Mouse (Mus musculus): Measurements from ENCODE around the gene C2. TPM values are rescaled to one million over a fixed set of nuclear protein-coding genes. Genes with fewer than 3 reads are reported as not detected.
A peak's percentile ranks its signal among the peaks of the same experiment; 100 is the strongest.

Gene C2
- polyA plus RNA-seq, 1 experiment from 2014 or later: 0.84 TPM

- Histone ChIP-seq H3K36me3 (peaks cover 21% of the 10 kb centered on the region), H3K9ac (peak within 1 kb of the TSS; percentile 93), H3K27me3 (replicated peaks) (no peaks in the 10 kb centered on the region), H3K4me3 (peak within 1 kb of the TSS; percentile 85), H3K9me3 (no peaks in the 10 kb centered on the region), H3K27ac (replicated peaks) (0 out of 2 replicates have a peak within 1 kb of the TSS, but pooled peaks have one; percentile 26), H3K4me2 (peak within 1 kb of the TSS; percentile 97), H3K4me1 (peaks cover 16% of the 10 kb centered on the region)
- peak; percentile 92 for ATAC-seq (ENCODE audit: extremely low read depth, insufficient number of reproducible peaks, low FRiP score, low TSS enrichment)
- under 1% methylated on average over 38 of the region's 38 CpGs for WGBS
These were observed 33.1 kb upstream of the C2 start, which contains the start of gene Neu1 for GRCm38 (mm10) chr17:34931061-34931734. Gene Neu1 (plus strand): TSS chr17:34931253.

DNA sequence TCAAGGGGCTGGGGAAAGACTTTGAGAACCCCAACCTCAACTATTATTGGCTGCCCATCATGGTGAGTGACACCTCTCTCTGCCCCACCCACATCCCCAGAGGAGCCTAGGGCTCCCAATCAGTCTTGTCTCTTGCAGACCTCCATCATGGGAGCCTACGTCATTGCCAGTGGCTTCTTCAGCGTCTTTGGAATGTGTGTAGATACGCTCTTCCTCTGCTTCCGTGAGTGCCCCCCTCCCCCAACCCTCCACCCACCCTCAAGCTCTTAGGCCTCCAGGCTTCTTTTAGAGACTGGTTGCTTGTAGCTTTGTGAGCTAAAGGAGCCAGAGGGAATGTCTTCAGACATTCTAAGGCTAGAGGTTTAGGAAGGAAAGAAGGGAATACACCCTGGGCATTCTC is 30.8 kb upstream of the C2 start:
- H3K4me1 ChIP-seq: peaks cover 16% of the 10 kb centered on the region
- no peaks in the 10 kb centered on the region for H3K9me3 ChIP-seq
- 28% methylated on average over 4 of the region's 4 CpGs for WGBS
- no peaks in the 10 kb centered on the region for H3K27me3 ChIP-seq (replicated peaks)
- no peak overlapping the region for H3K9ac ChIP-seq
- H3K4me3 ChIP-seq: no peak overlapping the region
- ATAC-seq (ENCODE audit: extremely low read depth, insufficient number of reproducible peaks, low FRiP score, low TSS enrichment): no peak
- no peak overlapping the region for H3K27ac ChIP-seq (replicated peaks)
- peaks cover 2% of the 10 kb centered on the region for H3K36me3 ChIP-seq
- no peak overlapping the region for H3K4me2 ChIP-seq

- 79% methylated on average over 18 of the region's 18 CpGs for WGBS
These were observed 29.4 kb upstream of the C2 start for GRCm38 (mm10) chr17:34927306-34928019.

DNA sequence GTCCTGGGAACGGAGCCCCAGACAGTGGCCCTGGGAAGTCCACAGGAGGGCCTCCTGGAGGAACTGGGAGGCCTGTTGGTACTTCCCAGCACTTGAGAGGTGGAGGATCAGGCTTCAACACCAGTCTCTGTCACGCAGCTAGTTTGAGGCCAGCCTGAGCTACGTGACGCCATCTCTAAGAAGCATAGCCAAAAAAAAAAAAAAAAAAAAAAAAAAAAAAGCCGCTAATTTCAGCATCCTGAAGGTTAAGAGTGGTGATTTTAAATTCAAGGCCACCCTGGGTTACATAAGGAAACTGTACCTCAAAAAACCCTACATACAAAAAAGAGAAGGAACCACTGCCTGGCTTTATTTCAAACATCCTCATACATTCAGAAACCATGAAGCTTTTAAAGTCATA is 26.2 kb upstream of the C2 start:
- WGBS: 62% methylated on average over 5 of the region's 5 CpGs
- no peak overlapping the region for H3K27ac ChIP-seq (replicated peaks)
- H3K4me3 ChIP-seq: no peak overlapping the region
- no peaks in the 10 kb centered on the region for H3K36me3 ChIP-seq
- H3K4me2 ChIP-seq: no peak overlapping the region
- H3K27me3 ChIP-seq (replicated peaks): no peaks in the 10 kb centered on the region
- H3K9me3 ChIP-seq: no peaks in the 10 kb centered on the region
- H3K9ac ChIP-seq: no peak overlapping the region
- ATAC-seq (ENCODE audit: extremely low read depth, insufficient number of reproducible peaks, low FRiP score, low TSS enrichment): no peak
- H3K4me1 ChIP-seq: no peaks in the 10 kb centered on the region

More at GRCm38 (mm10) chr17:34927306-34928019, 29.4 kb upstream of the C2 start:
- no peaks in the 10 kb centered on the region for H3K36me3 ChIP-seq
- H3K4me2 ChIP-seq: no peak overlapping the region
- H3K9me3 ChIP-seq: no peaks in the 10 kb centered on the region
- peak overlapping the region; percentile 7; the same call in 1 of the 2 replicates for H3K9ac ChIP-seq
- H3K27ac ChIP-seq (replicated peaks): no peak overlapping the region
- peaks cover 14% of the 10 kb centered on the region for H3K4me1 ChIP-seq
- no peak for ATAC-seq (ENCODE audit: extremely low read depth, insufficient number of reproducible peaks, low FRiP score, low TSS enrichment)
- H3K4me3 ChIP-seq: no peak overlapping the region
- no peaks in the 10 kb centered on the region for H3K27me3 ChIP-seq (replicated peaks)

GRCm38 (mm10) chr17:34922939-34923338 is 24.9 kb upstream of the C2 start:
- Histone ChIP-seq H3K9ac (no peak overlapping the region), H3K4me3 (no peak overlapping the region), H3K9me3 (no peaks in the 10 kb centered on the region), H3K36me3 (no peaks in the 10 kb centered on the region), H3K27ac (replicated peaks) (no peak overlapping the region), H3K4me2 (no peak overlapping the region), H3K27me3 (replicated peaks) (no peaks in the 10 kb centered on the region), H3K4me1 (no peaks in the 10 kb centered on the region)
- WGBS: 43% methylated on average over 6 of the region's 6 CpGs
- no peak; the same call in 1 of the 2 replicates for ATAC-seq (ENCODE audit: extremely low read depth, insufficient number of reproducible peaks, low FRiP score, low TSS enrichment)

GRCm38 (mm10) chr17:34917188-34917587 is 19.1 kb upstream of the C2 start:
- H3K36me3 ChIP-seq: peaks cover 19% of the 10 kb centered on the region
- H3K27me3 ChIP-seq (replicated peaks): no peaks in the 10 kb centered on the region
- whole genome bisulfite sequencing: 65% methylated on average over 9 of the region's 9 CpGs
- H3K4me2 ChIP-seq: no peak overlapping the region
- H3K9ac ChIP-seq: no peak overlapping the region; the same call in 1 of the 2 replicates
- H3K27ac ChIP-seq (replicated peaks): no peak overlapping the region
- peaks cover 3% of the 10 kb centered on the region for H3K4me1 ChIP-seq
- H3K9me3 ChIP-seq: no peaks in the 10 kb centered on the region
- no peak overlapping the region for H3K4me3 ChIP-seq
- ATAC-seq (ENCODE audit: extremely low read depth, insufficient number of reproducible peaks, low FRiP score, low TSS enrichment): no peak

- Histone ChIP-seq H3K9me3 (no peaks in the 10 kb centered on the region), H3K27me3 (replicated peaks) (no peaks in the 10 kb centered on the region), H3K27ac (replicated peaks) (no peak overlapping the region), H3K4me2 (no peak overlapping the region), H3K4me1 (peaks cover 3% of the 10 kb centered on the region), H3K4me3 (no peak overlapping the region), H3K9ac (no peak overlapping the region), H3K36me3 (peaks cover 28% of the 10 kb centered on the region)
- no peak for ATAC-seq (ENCODE audit: extremely low read depth, insufficient number of reproducible peaks, low FRiP score, low TSS enrichment)
- WGBS: 84% methylated on average over 5 of the region's 5 CpGs
These were observed 18.3 kb upstream of the C2 start for GRCm38 (mm10) chr17:34916316-34916715.

GRCm38 (mm10) chr17:34915410-34915831 is 17.4 kb upstream of the C2 start:
- peak; percentile 30; the same call in 1 of the 2 replicates for ATAC-seq (ENCODE audit: extremely low read depth, insufficient number of reproducible peaks, low FRiP score, low TSS enrichment)
- Histone ChIP-seq H3K9ac (peak overlapping the region; percentile 63), H3K4me1 (peaks cover 3% of the 10 kb centered on the region), H3K36me3 (peaks cover 37% of the 10 kb centered on the region), H3K27me3 (replicated peaks) (no peaks in the 10 kb centered on the region), H3K9me3 (no peaks in the 10 kb centered on the region), H3K4me2 (peak overlapping the region; percentile 37), H3K27ac (replicated peaks) (no peak overlapping the region), H3K4me3 (0 out of 2 replicates have a peak overlapping the region, but pooled peaks have one; percentile 8)
- WGBS: 20% methylated on average over 11 of the region's 11 CpGs

GRCm38 (mm10) chr17:34913930-34914665 is 16.0 kb upstream of the C2 start, which contains the start of gene Slc44a4:
Gene Slc44a4 (plus strand): TSS chr17:34914466.
- H3K9ac ChIP-seq: peak within 1 kb of the TSS; percentile 63
- H3K9me3 ChIP-seq: no peaks in the 10 kb centered on the region
- ATAC-seq (ENCODE audit: extremely low read depth, insufficient number of reproducible peaks, low FRiP score, low TSS enrichment): no peak
- 30% methylated on average over 18 of the region's 18 CpGs for WGBS
- peaks cover 3% of the 10 kb centered on the region for H3K4me1 ChIP-seq
- H3K4me3 ChIP-seq: no peak within 1 kb of the TSS
- peak within 1 kb of the TSS; percentile 37 for H3K4me2 ChIP-seq
- peaks cover 50% of the 10 kb centered on the region for H3K36me3 ChIP-seq
- no peak within 1 kb of the TSS for H3K27ac ChIP-seq (replicated peaks)
- H3K27me3 ChIP-seq (replicated peaks): no peaks in the 10 kb centered on the region

- Histone ChIP-seq H3K27ac (replicated peaks) (no peak overlapping the region), H3K27me3 (replicated peaks) (no peaks in the 10 kb centered on the region), H3K36me3 (peaks cover 72% of the 10 kb centered on the region), H3K9ac (no peak overlapping the region), H3K4me3 (no peak overlapping the region), H3K4me2 (no peak overlapping the region), H3K9me3 (no peaks in the 10 kb centered on the region), H3K4me1 (peaks cover 3% of the 10 kb centered on the region)
- no peak for ATAC-seq (ENCODE audit: extremely low read depth, insufficient number of reproducible peaks, low FRiP score, low TSS enrichment)
- WGBS: 50% methylated on average over 5 of the region's 5 CpGs
These were observed 13.9 kb upstream of the C2 start for GRCm38 (mm10) chr17:34911945-34912351.

GRCm38 (mm10) chr17:34910982-34911381 is 12.9 kb upstream of the C2 start:
- Histone ChIP-seq H3K27ac (replicated peaks) (no peak overlapping the region), H3K27me3 (replicated peaks) (no peaks in the 10 kb centered on the region), H3K4me1 (peaks cover 3% of the 10 kb centered on the region), H3K4me2 (no peak overlapping the region), H3K9me3 (no peaks in the 10 kb centered on the region), H3K36me3 (peaks cover 81% of the 10 kb centered on the region), H3K4me3 (no peak overlapping the region), H3K9ac (no peak overlapping the region)
- 91% methylated on average over 10 of the region's 10 CpGs for WGBS
- no peak for ATAC-seq (ENCODE audit: extremely low read depth, insufficient number of reproducible peaks, low FRiP score, low TSS enrichment)
